Mouse (Mus musculus): ENCODE measurements around the gene Cep83. TPM values are rescaled to one million over a fixed set of nuclear protein-coding genes. Genes with fewer than 3 reads are reported as not detected.

Cep83 gene
- polyA plus RNA-seq (2012; ENCODE audit: insufficient read depth, insufficient read length, low replicate concordance, missing spikeins), result not detected in 2 replicates

- under 1% methylated on average over 86 of the region's 86 CpGs for WGBS
- Histone ChIP-seq H3K27ac (ENCODE audit: insufficient read depth, low read depth, low read length) (peak within 1 kb of the TSS; percentile 48), H3K4me3 (ENCODE audit: insufficient read depth, low read depth, low read length) (peak within 1 kb of the TSS; percentile 82), H3K4me1 (ENCODE audit: control insufficient read depth, insufficient read depth, low read length) (no peaks in the 10 kb centered on the region; the same call in 1 of the 2 replicates)
- TF ChIP-seq CTCF (IDR thresholded peaks at IDR 0.05; ENCODE audit: insufficient read depth, low read depth, low read length), result no peak
- TF ChIP-seq POLR2A (IDR thresholded peaks at IDR 0.05; ENCODE audit: insufficient read depth, low read depth, low read length), result peak; percentile 90
These were observed at the start of gene Cep83 for GRCm38 (mm10) chr10:94688420-94689175. Gene Cep83 (plus strand): TSS chr10:94688654.

GRCm38 (mm10) chr10:94639281-94639680 lies 49.2 kb upstream of the Cep83 start:
- H3K27ac ChIP-seq (ENCODE audit: insufficient read depth, low read depth, low read length), result no peak overlapping the region
- H3K4me3 ChIP-seq (ENCODE audit: insufficient read depth, low read depth, low read length), result no peak overlapping the region
- WGBS, result 80% methylated on average over 5 of the region's 5 CpGs
- no peaks in the 10 kb centered on the region for H3K4me1 ChIP-seq (ENCODE audit: control insufficient read depth, insufficient read depth, low read length)
- TF ChIP-seq CTCF (IDR thresholded peaks at IDR 0.05; ENCODE audit: insufficient read depth, low read depth, low read length) (no peak), POLR2A (IDR thresholded peaks at IDR 0.05; ENCODE audit: insufficient read depth, low read depth, low read length) (no peak)

GRCm38 (mm10) chr10:94640067-94640466 lies 48.4 kb upstream of the Cep83 start:
- Histone ChIP-seq H3K27ac (ENCODE audit: insufficient read depth, low read depth, low read length) (no peak overlapping the region), H3K4me1 (ENCODE audit: control insufficient read depth, insufficient read depth, low read length) (no peaks in the 10 kb centered on the region), H3K4me3 (ENCODE audit: insufficient read depth, low read depth, low read length) (no peak overlapping the region)
- WGBS, result 77% methylated on average over 5 of the region's 5 CpGs
- no peak for TF ChIP-seq CTCF (IDR thresholded peaks at IDR 0.05; ENCODE audit: insufficient read depth, low read depth, low read length)
- no peak for TF ChIP-seq POLR2A (IDR thresholded peaks at IDR 0.05; ENCODE audit: insufficient read depth, low read depth, low read length)

GRCm38 (mm10) chr10:94664036-94664435 lies 24.4 kb upstream of the Cep83 start:
- 65% methylated on average over 3 of the region's 3 CpGs for WGBS
- Histone ChIP-seq H3K4me1 (ENCODE audit: control insufficient read depth, insufficient read depth, low read length) (no peaks in the 10 kb centered on the region), H3K27ac (ENCODE audit: insufficient read depth, low read depth, low read length) (no peak overlapping the region), H3K4me3 (ENCODE audit: insufficient read depth, low read depth, low read length) (no peak overlapping the region)
- no peak for TF ChIP-seq POLR2A (IDR thresholded peaks at IDR 0.05; ENCODE audit: insufficient read depth, low read depth, low read length)
- TF ChIP-seq CTCF (IDR thresholded peaks at IDR 0.05; ENCODE audit: insufficient read depth, low read depth, low read length), result no peak

- Histone ChIP-seq H3K4me1 (ENCODE audit: control insufficient read depth, insufficient read depth, low read length) (no peaks in the 10 kb centered on the region), H3K27ac (ENCODE audit: insufficient read depth, low read depth, low read length) (no peak overlapping the region), H3K4me3 (ENCODE audit: insufficient read depth, low read depth, low read length) (no peak overlapping the region)
- no peak for TF ChIP-seq POLR2A (IDR thresholded peaks at IDR 0.05; ENCODE audit: insufficient read depth, low read depth, low read length)
- no peak for TF ChIP-seq CTCF (IDR thresholded peaks at IDR 0.05; ENCODE audit: insufficient read depth, low read depth, low read length)
- 94% methylated on average over 7 of the region's 7 CpGs for WGBS
These were observed 24.0 kb upstream of the Cep83 start for GRCm38 (mm10) chr10:94664455-94664854.

- H3K4me1 ChIP-seq (ENCODE audit: control insufficient read depth, insufficient read depth, low read length), result no peaks in the 10 kb centered on the region
- no peak for TF ChIP-seq POLR2A (IDR thresholded peaks at IDR 0.05; ENCODE audit: insufficient read depth, low read depth, low read length)
- no peak for TF ChIP-seq CTCF (IDR thresholded peaks at IDR 0.05; ENCODE audit: insufficient read depth, low read depth, low read length)
- H3K27ac ChIP-seq (ENCODE audit: insufficient read depth, low read depth, low read length), result no peak overlapping the region
These were observed 20.3 kb upstream of the Cep83 start for GRCm38 (mm10) chr10:94668147-94668546.

GRCm38 (mm10) chr10:94687801-94688419 lies 544 bp upstream of the Cep83 start:
- 1% methylated on average over 20 of the region's 20 CpGs for WGBS

More at GRCm38 (mm10) chr10:94668147-94668546, 20.3 kb upstream of the Cep83 start:
- no peak overlapping the region for H3K4me3 ChIP-seq (ENCODE audit: insufficient read depth, low read depth, low read length)

GRCm38 (mm10) chr10:94689176-94689510 lies 689 bp downstream of the Cep83 start:
- TF ChIP-seq POLR2A (IDR thresholded peaks at IDR 0.05; ENCODE audit: insufficient read depth, low read depth, low read length), result no peak
- no peak for TF ChIP-seq CTCF (IDR thresholded peaks at IDR 0.05; ENCODE audit: insufficient read depth, low read depth, low read length)
- peak overlapping the region; percentile 82 for H3K4me3 ChIP-seq (ENCODE audit: insufficient read depth, low read depth, low read length)
- H3K27ac ChIP-seq (ENCODE audit: insufficient read depth, low read depth, low read length), result no peak overlapping the region; the same call in 1 of the 2 replicates
- WGBS, result under 1% methylated on average over 7 of the region's 7 CpGs
- H3K4me1 ChIP-seq (ENCODE audit: control insufficient read depth, insufficient read depth, low read length), result no peaks in the 10 kb centered on the region; the same call in 1 of the 2 replicates

More at GRCm38 (mm10) chr10:94687801-94688419, 544 bp upstream of the Cep83 start:
- Histone ChIP-seq H3K27ac (ENCODE audit: insufficient read depth, low read depth, low read length) (peak overlapping the region; percentile 48), H3K4me3 (ENCODE audit: insufficient read depth, low read depth, low read length) (peak overlapping the region; percentile 82), H3K4me1 (ENCODE audit: control insufficient read depth, insufficient read depth, low read length) (no peaks in the 10 kb centered on the region; the same call in 1 of the 2 replicates)
- TF ChIP-seq POLR2A (IDR thresholded peaks at IDR 0.05; ENCODE audit: insufficient read depth, low read depth, low read length) (no peak), CTCF (IDR thresholded peaks at IDR 0.05; ENCODE audit: insufficient read depth, low read depth, low read length) (no peak)

GRCm38 (mm10) chr10:94690376-94690775 lies 1.9 kb downstream of the Cep83 start:
- no peak for TF ChIP-seq POLR2A (IDR thresholded peaks at IDR 0.05; ENCODE audit: insufficient read depth, low read depth, low read length)
- TF ChIP-seq CTCF (IDR thresholded peaks at IDR 0.05; ENCODE audit: insufficient read depth, low read depth, low read length), result no peak
- no peak overlapping the region for H3K27ac ChIP-seq (ENCODE audit: insufficient read depth, low read depth, low read length)
- no peaks in the 10 kb centered on the region; the same call in 1 of the 2 replicates for H3K4me1 ChIP-seq (ENCODE audit: control insufficient read depth, insufficient read depth, low read length)
- 81% methylated on average over 1 of the region's 1 CpGs for WGBS
- H3K4me3 ChIP-seq (ENCODE audit: insufficient read depth, low read depth, low read length), result no peak overlapping the region

Measured in olfactory bulb, adult 2 months (tissue).